9 mouse cellular contexts compared by ENCODE assay signal in the genomic region with DNA sequence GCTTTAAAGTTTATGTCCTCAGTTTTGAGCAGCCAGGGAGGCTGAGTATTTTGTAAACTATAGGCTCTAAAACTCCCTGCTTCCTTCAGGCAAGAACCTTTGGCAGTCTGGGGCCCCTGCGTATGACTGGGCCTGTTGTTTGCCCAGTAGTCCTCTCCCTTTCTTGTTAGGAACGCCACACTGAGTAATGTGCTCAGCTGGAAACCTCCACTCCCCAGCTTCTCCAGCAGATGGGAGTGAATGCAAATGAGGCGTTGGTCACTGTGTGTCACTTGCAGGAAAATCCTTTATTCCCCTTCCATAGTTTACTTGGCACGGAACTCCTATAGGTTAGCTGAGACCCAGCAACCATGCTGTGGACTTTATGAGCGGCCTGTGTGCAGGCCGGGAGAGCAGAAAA. TPM values are rescaled to one million over a fixed set of nuclear protein-coding genes. Genes with fewer than 3 reads are reported as not detected.
DNase-seq lines count a peak whose midpoint lies in the region; ATAC-seq and TF ChIP-seq lines count a peak whose summit lies in the region.
"Had no signal": no experiment of that assay in that cellular context is flagged by ENCODE, and none has a peak within 500 bp of the region (broad histone marks: within the 10 kb centered on the region; RNA-seq: fewer than 3 reads in every experiment).

No protein-coding gene starts in this region.

- TF ChIP-seq CTCF in cerebellum, adult 2 months (IDR thresholded peaks at IDR 0.05; ENCODE audit: borderline replicate concordance, insufficient read depth, low read depth, low read length) = peak; percentile 16; the same call in 1 of the 2 replicates
- no peak for TF ChIP-seq CTCF in lung, adult 2 months (IDR thresholded peaks at IDR 0.05; ENCODE audit: insufficient read depth, low read length)

- H3K4me2 ChIP-seq in midbrain, embryonic 13.5 days (replicated peaks) = peak overlapping the region; percentile 32
- H3K4me2 ChIP-seq: limb, embryonic 15.5 days had no signal

- no peak for TF ChIP-seq POLR2A in cerebellum, adult 2 months (IDR thresholded peaks at IDR 0.05; ENCODE audit: borderline replicate concordance, insufficient read depth, low read length)
- TF ChIP-seq POLR2A in lung, adult 2 months (IDR thresholded peaks at IDR 0.05; ENCODE audit: borderline replicate concordance, extremely low read depth, low read depth, low read length) = no peak

- ATAC-seq in midbrain, embryonic 13.5 days = no peak

- 0 out of 2 replicates have a peak, but pooled peaks cover 1% of the 10 kb centered on the region for H3K36me3 ChIP-seq in midbrain, embryonic 13.5 days
- H3K36me3 ChIP-seq: limb, embryonic 15.5 days had no signal

- H3K27me3 ChIP-seq in cerebellum, adult 2 months (ENCODE audit: control insufficient read depth, insufficient read depth, low read length) = no peaks in the 10 kb centered on the region
- H3K27me3 ChIP-seq in midbrain, embryonic 13.5 days = no peaks in the 10 kb centered on the region

- no peaks in the 10 kb centered on the region for H3K9me3 ChIP-seq in midbrain, embryonic 13.5 days
- H3K9me3 ChIP-seq: limb, embryonic 15.5 days had no signal

- peak overlapping the region; percentile 34; the same call in 1 of the 2 replicates for H3K27ac ChIP-seq in cerebellum, adult 2 months (ENCODE audit: insufficient read depth, low read length)
- peak overlapping the region; percentile 12 for H3K27ac ChIP-seq in midbrain, embryonic 13.5 days
- H3K27ac ChIP-seq: limb, embryonic 15.5 days had no signal

- peaks cover 12% of the 10 kb centered on the region; the same call in 1 of the 2 replicates for H3K4me1 ChIP-seq in cerebellum, adult 2 months (ENCODE audit: control insufficient read depth, insufficient read depth, low read length)
- H3K4me1 ChIP-seq in lung, adult 2 months (ENCODE audit: control insufficient read depth, insufficient read depth, low read length) = peaks cover 9% of the 10 kb centered on the region
- H3K4me1 ChIP-seq in midbrain, embryonic 13.5 days (replicated peaks) = peaks cover 52% of the 10 kb centered on the region

- no peak overlapping the region for H3K9ac ChIP-seq in midbrain, embryonic 13.5 days (replicated peaks)
- H3K9ac ChIP-seq: limb, embryonic 15.5 days had no signal

- 8% methylated on average over 6 of the region's 6 CpGs for WGBS in cerebellum, adult 2 months
- 46% methylated on average over 6 of the region's 6 CpGs for WGBS in lung, adult 2 months
- WGBS in midbrain, embryonic 13.5 days = 16% methylated on average over 6 of the region's 6 CpGs

- DNase-seq in cerebellum, adult 2 months = peak in 1 of 2 experiments; percentile 37
- no peak for DNase-seq in cerebellum, postnatal 4 days (ENCODE audit: low spot score in 2 of 2)
- peak; percentile 36 for DNase-seq in lung, postnatal 36 days
- no peak for DNase-seq in lung, adult 2 months
- DNase-seq in adrenal gland, postnatal 25 days = no peak
- no peak for DNase-seq in urinary bladder, postnatal 4 days (ENCODE audit: low spot score in 2 of 2)
- DNase-seq in heart, postnatal 36 days = no peak

- intact Hi-C loops in heart, postnatal 36 days (cut with DNase I) = loop anchor here (10.0 kb wide), 1 partner anchor 308 kb away; no protein-coding TSS in a partner anchor

- no peak overlapping the region for H3K4me3 ChIP-seq in cerebellum, adult 2 months (replicated peaks; ENCODE audit: insufficient read depth, low read depth, low read length)
- H3K4me3 ChIP-seq in lung, adult 2 months (replicated peaks; ENCODE audit: extremely low read depth, low read depth, low read length) = no peak overlapping the region
- 0 out of 2 replicates have a peak overlapping the region, but pooled peaks have one; percentile 4 for H3K4me3 ChIP-seq in midbrain, embryonic 13.5 days (replicated peaks)
- H3K4me3 ChIP-seq: limb, embryonic 15.5 days had no signal

RNA-seq across cellular contexts. Expression of a gene that starts 4.9 kb away (rescaled TPM):
- 56.1 and 60.9 TPM in 2 replicates for polyA plus RNA-seq in cerebellum, adult 2 months (2012; rRNA removed)
- 75.7 and 171 TPM in 2 replicates for polyA plus RNA-seq in lung, adult 2 months (2012; rRNA removed)
- 36.4 and 38.5 TPM in 2 replicates for polyA plus RNA-seq in midbrain, embryonic 13.5 days (2015; fragmentation: Nextera tagmentation; extraction: Ambion mirVana)
- total RNA-seq in adrenal gland, postnatal 25 days (2021) = 11.8 and 16.8 TPM in 2 replicates
- 10 to 100 TPM; 24.5 to 24.7 TPM for total RNA-seq in heart, postnatal 36 days (2021)
